Mouse (Mus musculus): ENCODE data around the gene Grik2. TPM values are rescaled to one million over a fixed set of nuclear protein-coding genes. Genes with fewer than 3 reads are reported as not detected.

Gene Grik2
- polyA plus RNA-seq, 1 experiment: 0.19 TPM

DNA sequence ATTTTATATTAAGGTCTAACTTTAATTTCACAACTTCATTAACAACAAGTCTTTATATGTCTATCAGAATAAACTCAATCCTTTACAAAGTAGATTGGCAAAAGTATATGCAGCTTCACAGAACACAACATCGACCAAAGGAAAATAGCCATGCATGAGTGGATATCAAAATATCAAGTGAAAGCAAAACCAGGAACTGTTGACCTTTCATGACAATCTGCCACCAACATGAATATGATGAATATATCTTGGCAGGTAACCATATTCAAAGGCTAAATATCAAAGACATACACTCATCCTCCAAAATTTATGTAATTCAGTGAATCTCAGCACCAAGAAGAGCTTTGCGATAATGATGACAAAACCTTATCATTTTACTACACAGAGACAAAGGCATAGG is 141.4 kb downstream of the Grik2 start:
- H3ac ChIP-seq (ENCODE audit: control insufficient read depth, insufficient read length): no peak overlapping the region
- no peaks in the 10 kb centered on the region for H3K79me2 ChIP-seq (ENCODE audit: control insufficient read depth, insufficient read depth)
- H3K4me3 ChIP-seq: no peak overlapping the region
- H3K36me3 ChIP-seq (ENCODE audit: control insufficient read depth, insufficient read depth): no peaks in the 10 kb centered on the region
- no peaks in the 10 kb centered on the region for H3K27me3 ChIP-seq (ENCODE audit: control insufficient read depth, insufficient read depth, insufficient read length)
- no peak overlapping the region for H3K4me2 ChIP-seq (ENCODE audit: low read depth)
- no peak for TF ChIP-seq TCF3 (IDR thresholded peaks at IDR 0.05; ENCODE audit: insufficient read length, low read depth)
- no peak for TF ChIP-seq REST (IDR thresholded peaks at IDR 0.05; ENCODE audit: insufficient read depth, insufficient read length)
- no peak for TF ChIP-seq POLR2A (IDR thresholded peaks at IDR 0.05; ENCODE audit: insufficient read length, low read depth)
- TF ChIP-seq MAX (IDR thresholded peaks at IDR 0.05; ENCODE audit: low read depth): no peak
- no peak for TF ChIP-seq SRF (IDR thresholded peaks at IDR 0.05; ENCODE audit: control insufficient read depth, insufficient read length, low read depth)
- TF ChIP-seq USF1 (IDR thresholded peaks at IDR 0.05; ENCODE audit: low read depth): no peak
- TF ChIP-seq MYOG (IDR thresholded peaks at IDR 0.05; ENCODE audit: control insufficient read depth in 1 of 3, insufficient read depth in 1 of 3, insufficient read length in 2 of 3, low read depth in 2 of 3): no peak
- TF ChIP-seq CEBPB (IDR thresholded peaks at IDR 0.05; ENCODE audit: insufficient read depth, poor library complexity, severe bottlenecking): no peak
- no peak for TF ChIP-seq POLR2AphosphoS2 (IDR thresholded peaks at IDR 0.05; ENCODE audit: insufficient read length, low read depth)
- TF ChIP-seq MYOD1 (IDR thresholded peaks at IDR 0.05; ENCODE audit: control insufficient read depth in 1 of 3, insufficient read length in 2 of 3, low read depth in 2 of 3): no peak

DNA sequence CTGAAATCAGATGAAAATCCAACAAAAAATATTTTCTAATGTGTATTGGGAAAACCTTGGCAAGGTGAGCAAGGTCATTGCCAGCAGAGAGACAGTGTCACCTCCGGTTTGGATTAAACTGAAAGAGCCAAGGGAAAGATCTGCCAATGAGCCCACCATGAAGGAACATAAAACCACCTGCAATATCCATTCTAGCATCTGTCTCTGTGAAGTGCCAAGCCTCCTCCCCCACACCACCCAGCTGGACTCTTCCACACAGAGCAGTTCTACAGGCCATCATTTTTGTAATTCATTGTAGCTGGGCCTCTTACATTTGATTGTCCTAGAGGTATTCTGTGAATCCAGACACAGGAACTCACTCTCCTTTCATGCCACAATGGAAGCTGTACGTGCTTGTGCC is 148.7 kb downstream of the Grik2 start:
- H3ac ChIP-seq (ENCODE audit: control insufficient read depth, insufficient read length): no peak overlapping the region
- H3K4me2 ChIP-seq (ENCODE audit: low read depth): no peak overlapping the region
- H3K4me3 ChIP-seq: no peak overlapping the region
- no peaks in the 10 kb centered on the region for H3K36me3 ChIP-seq (ENCODE audit: control insufficient read depth, insufficient read depth)
- H3K79me2 ChIP-seq (ENCODE audit: control insufficient read depth, insufficient read depth): no peaks in the 10 kb centered on the region
- no peaks in the 10 kb centered on the region for H3K27me3 ChIP-seq (ENCODE audit: control insufficient read depth, insufficient read depth, insufficient read length)
- TF ChIP-seq USF1 (IDR thresholded peaks at IDR 0.05; ENCODE audit: low read depth) (no peak), POLR2A (IDR thresholded peaks at IDR 0.05; ENCODE audit: insufficient read length, low read depth) (no peak), MAX (IDR thresholded peaks at IDR 0.05; ENCODE audit: low read depth) (no peak), MYOD1 (IDR thresholded peaks at IDR 0.05; ENCODE audit: control insufficient read depth in 1 of 3, insufficient read length in 2 of 3, low read depth in 2 of 3) (no peak), POLR2AphosphoS2 (IDR thresholded peaks at IDR 0.05; ENCODE audit: insufficient read length, low read depth) (no peak), SRF (IDR thresholded peaks at IDR 0.05; ENCODE audit: control insufficient read depth, insufficient read length, low read depth) (no peak), E2F4 (IDR thresholded peaks at IDR 0.05; ENCODE audit: insufficient read depth) (no peak), MYOG (IDR thresholded peaks at IDR 0.05; ENCODE audit: control insufficient read depth in 1 of 3, insufficient read depth in 1 of 3, insufficient read length in 2 of 3, low read depth in 2 of 3) (no peak), TCF12 (IDR thresholded peaks at IDR 0.05; ENCODE audit: insufficient read depth, poor library complexity, severe bottlenecking) (no peak), REST (IDR thresholded peaks at IDR 0.05; ENCODE audit: insufficient read depth, insufficient read length) (no peak), TCF3 (IDR thresholded peaks at IDR 0.05; ENCODE audit: insufficient read length, low read depth) (no peak)

DNA sequence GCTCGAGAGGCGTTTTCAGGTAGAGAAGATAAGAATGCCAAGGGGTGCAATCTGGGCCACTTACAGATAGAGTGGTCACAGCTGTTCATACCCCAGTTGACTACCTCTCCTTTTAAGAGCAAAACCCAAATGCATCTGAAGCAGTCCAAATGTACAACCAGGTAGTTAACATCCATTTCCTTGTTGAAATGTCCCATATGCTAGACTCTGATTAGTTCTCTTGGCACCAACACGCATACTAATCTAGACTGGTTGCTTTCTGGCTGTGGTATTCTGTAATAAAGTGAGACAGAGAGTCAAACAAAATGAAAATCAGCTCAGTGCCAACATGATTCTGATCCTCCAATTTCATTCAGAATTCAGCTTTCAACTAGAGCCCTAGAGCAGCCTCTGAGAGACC is 164.6 kb downstream of the Grik2 start:
- no peak for TF ChIP-seq MAX (IDR thresholded peaks at IDR 0.05; ENCODE audit: low read depth)
- TF ChIP-seq E2F4 (IDR thresholded peaks at IDR 0.05; ENCODE audit: insufficient read depth): no peak
- TF ChIP-seq POLR2AphosphoS2 (IDR thresholded peaks at IDR 0.05; ENCODE audit: insufficient read length, low read depth): no peak
- no peak overlapping the region for H3K4me3 ChIP-seq
- H3ac ChIP-seq (ENCODE audit: control insufficient read depth, insufficient read length): no peak overlapping the region
- no peaks in the 10 kb centered on the region for H3K79me2 ChIP-seq (ENCODE audit: control insufficient read depth, insufficient read depth)
- H3K27me3 ChIP-seq (ENCODE audit: control insufficient read depth, insufficient read depth, insufficient read length): no peaks in the 10 kb centered on the region
- no peaks in the 10 kb centered on the region for H3K36me3 ChIP-seq (ENCODE audit: control insufficient read depth, insufficient read depth)
- no peak overlapping the region for H3K4me2 ChIP-seq (ENCODE audit: low read depth)

DNA sequence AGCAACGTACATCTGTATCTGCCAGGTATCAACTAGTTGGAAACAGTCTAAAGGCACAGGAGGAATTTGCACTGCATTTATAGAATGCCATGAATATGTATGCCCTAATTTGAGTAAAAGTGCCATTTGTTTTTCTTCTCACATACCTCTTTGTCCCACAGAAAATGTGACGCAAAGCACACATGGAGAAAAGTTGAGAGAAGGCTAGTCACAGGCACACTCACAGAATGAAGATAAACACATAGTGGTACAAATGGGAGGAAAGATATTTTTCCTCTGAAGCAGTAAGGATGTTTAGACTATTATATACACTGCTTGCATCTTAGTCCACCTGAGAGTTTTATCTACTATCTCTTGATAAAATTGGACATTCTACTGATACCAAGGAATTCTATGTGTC is 190.9 kb downstream of the Grik2 start:
- TF ChIP-seq POLR2A (IDR thresholded peaks at IDR 0.05; ENCODE audit: insufficient read length, low read depth): no peak
- no peak for TF ChIP-seq TCF3 (IDR thresholded peaks at IDR 0.05; ENCODE audit: insufficient read length, low read depth)
- no peak for TF ChIP-seq MYOG (IDR thresholded peaks at IDR 0.05; ENCODE audit: control insufficient read depth in 1 of 3, insufficient read depth in 1 of 3, insufficient read length in 2 of 3, low read depth in 2 of 3)
- TF ChIP-seq REST (IDR thresholded peaks at IDR 0.05; ENCODE audit: insufficient read depth, insufficient read length): no peak
- no peak for TF ChIP-seq POLR2AphosphoS2 (IDR thresholded peaks at IDR 0.05; ENCODE audit: insufficient read length, low read depth)
- no peak for TF ChIP-seq USF1 (IDR thresholded peaks at IDR 0.05; ENCODE audit: low read depth)
- TF ChIP-seq SRF (IDR thresholded peaks at IDR 0.05; ENCODE audit: control insufficient read depth, insufficient read length, low read depth): no peak
- no peak for TF ChIP-seq MYOD1 (IDR thresholded peaks at IDR 0.05; ENCODE audit: control insufficient read depth in 1 of 3, insufficient read length in 2 of 3, low read depth in 2 of 3)
- no peak for TF ChIP-seq TCF12 (IDR thresholded peaks at IDR 0.05; ENCODE audit: insufficient read depth, poor library complexity, severe bottlenecking)
- TF ChIP-seq MAX (IDR thresholded peaks at IDR 0.05; ENCODE audit: low read depth): no peak
- TF ChIP-seq CEBPB (IDR thresholded peaks at IDR 0.05; ENCODE audit: insufficient read depth, poor library complexity, severe bottlenecking): no peak
- no peak for TF ChIP-seq E2F4 (IDR thresholded peaks at IDR 0.05; ENCODE audit: insufficient read depth)
- Histone ChIP-seq H3K4me2 (ENCODE audit: low read depth) (no peak overlapping the region), H3ac (ENCODE audit: control insufficient read depth, insufficient read length) (no peak overlapping the region), H3K79me2 (ENCODE audit: control insufficient read depth, insufficient read depth) (no peaks in the 10 kb centered on the region), H3K36me3 (ENCODE audit: control insufficient read depth, insufficient read depth) (no peaks in the 10 kb centered on the region), H3K4me3 (no peak overlapping the region), H3K27me3 (ENCODE audit: control insufficient read depth, insufficient read depth, insufficient read length) (no peaks in the 10 kb centered on the region)

DNA sequence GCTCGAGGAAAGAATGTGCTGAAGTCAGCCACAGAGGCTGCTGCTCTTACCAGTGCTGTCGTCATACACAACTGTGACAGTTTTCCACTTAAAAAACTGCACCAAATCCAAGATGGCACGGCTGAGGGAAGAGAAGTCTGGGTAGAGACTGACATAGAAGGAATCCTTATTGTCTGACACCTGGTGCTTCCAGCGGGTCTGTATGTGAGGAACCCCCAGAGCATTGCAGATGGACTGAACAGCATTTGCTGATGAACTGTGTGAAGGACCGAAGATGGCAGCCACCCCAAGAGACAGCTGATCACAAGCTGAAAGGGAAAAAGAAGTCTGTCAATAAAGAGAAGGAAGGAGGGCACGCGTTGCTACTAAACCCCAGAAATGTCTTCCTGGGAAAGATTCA is 215.1 kb downstream of the Grik2 start:
- Histone ChIP-seq H3ac (ENCODE audit: control insufficient read depth, insufficient read length) (no peak overlapping the region), H3K79me2 (ENCODE audit: control insufficient read depth, insufficient read depth) (no peaks in the 10 kb centered on the region), H3K4me3 (no peak overlapping the region), H3K36me3 (ENCODE audit: control insufficient read depth, insufficient read depth) (no peaks in the 10 kb centered on the region), H3K4me2 (ENCODE audit: low read depth) (no peak overlapping the region), H3K27me3 (ENCODE audit: control insufficient read depth, insufficient read depth, insufficient read length) (no peaks in the 10 kb centered on the region)
- TF ChIP-seq CEBPB (IDR thresholded peaks at IDR 0.05; ENCODE audit: insufficient read depth, poor library complexity, severe bottlenecking): no peak
- TF ChIP-seq MAX (IDR thresholded peaks at IDR 0.05; ENCODE audit: low read depth): no peak
- TF ChIP-seq POLR2AphosphoS2 (IDR thresholded peaks at IDR 0.05; ENCODE audit: insufficient read length, low read depth): no peak
- no peak for TF ChIP-seq TCF3 (IDR thresholded peaks at IDR 0.05; ENCODE audit: insufficient read length, low read depth)
- TF ChIP-seq USF1 (IDR thresholded peaks at IDR 0.05; ENCODE audit: low read depth): no peak
- no peak for TF ChIP-seq MYOD1 (IDR thresholded peaks at IDR 0.05; ENCODE audit: control insufficient read depth in 1 of 3, insufficient read length in 2 of 3, low read depth in 2 of 3)
- TF ChIP-seq SRF (IDR thresholded peaks at IDR 0.05; ENCODE audit: control insufficient read depth, insufficient read length, low read depth): no peak
- no peak for TF ChIP-seq POLR2A (IDR thresholded peaks at IDR 0.05; ENCODE audit: insufficient read length, low read depth)
- TF ChIP-seq REST (IDR thresholded peaks at IDR 0.05; ENCODE audit: insufficient read depth, insufficient read length): no peak
- no peak for TF ChIP-seq TCF12 (IDR thresholded peaks at IDR 0.05; ENCODE audit: insufficient read depth, poor library complexity, severe bottlenecking)
- TF ChIP-seq MYOG (IDR thresholded peaks at IDR 0.05; ENCODE audit: control insufficient read depth in 1 of 3, insufficient read depth in 1 of 3, insufficient read length in 2 of 3, low read depth in 2 of 3): no peak
- no peak for TF ChIP-seq E2F4 (IDR thresholded peaks at IDR 0.05; ENCODE audit: insufficient read depth)
